Mouse (Mus musculus): ENCODE results near the gene Agmat. TPM values are rescaled to one million over a fixed set of nuclear protein-coding genes. Genes with fewer than 3 reads are reported as not detected.
A peak's percentile ranks its signal among the peaks of the same experiment; 100 is the strongest.

Agmat gene
- polyA plus RNA-seq, 1 experiment from 2014 or later, result 28.3 TPM

- Histone ChIP-seq H3K4me2 (ENCODE audit: low read depth, low read length) (no peak overlapping the region), H3K27ac (ENCODE audit: low read length) (peak overlapping the region; percentile 65), H3K9ac (ENCODE audit: low read depth, low read length) (no peak overlapping the region), H3K9me3 (replicated peaks; ENCODE audit: control insufficient read depth, low read length) (no peaks in the 10 kb centered on the region), H3K4me3 (ENCODE audit: low read depth, low read length) (no peak overlapping the region), H3K4me1 (ENCODE audit: control insufficient read depth, low read depth, low read length) (peaks cover 24% of the 10 kb centered on the region), H3K27me3 (ENCODE audit: control insufficient read depth, insufficient read depth, low read depth, low read length) (no peaks in the 10 kb centered on the region), H3K36me3 (ENCODE audit: control insufficient read depth, insufficient read depth) (no peaks in the 10 kb centered on the region)
- no peak; the same call in 1 of the 2 replicates for ATAC-seq (ENCODE audit: low read depth)
- 62% methylated on average over 3 of the region's 3 CpGs for WGBS (ENCODE audit: insufficient replicate concordance)
These were observed 17.2 kb upstream of the Agmat start for GRCm38 (mm10) chr4:141729266-141729665.

DNA sequence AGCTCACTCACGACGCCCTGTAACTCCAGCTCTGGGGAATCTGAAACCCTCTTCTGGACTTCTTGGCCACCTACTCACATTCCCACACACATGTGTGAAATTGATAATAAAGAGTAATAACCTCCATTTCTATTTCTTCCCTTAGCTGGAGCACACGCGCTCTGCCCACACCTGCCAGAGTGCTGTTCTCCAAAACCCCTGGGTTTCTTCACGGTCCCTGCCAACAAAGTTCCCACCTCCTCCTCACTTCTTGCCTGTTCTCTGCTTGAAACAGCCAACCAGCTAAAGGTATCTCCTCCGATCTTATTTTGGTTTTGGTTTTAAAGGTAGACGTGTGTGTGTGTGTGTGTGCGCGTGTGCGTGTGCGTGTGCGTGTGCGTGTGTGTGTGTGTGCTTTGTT lies 16.1 kb upstream of the Agmat start:
- Histone ChIP-seq H3K36me3 (ENCODE audit: control insufficient read depth, insufficient read depth) (no peaks in the 10 kb centered on the region), H3K9me3 (replicated peaks; ENCODE audit: control insufficient read depth, low read length) (no peaks in the 10 kb centered on the region), H3K4me1 (ENCODE audit: control insufficient read depth, low read depth, low read length) (peaks cover 23% of the 10 kb centered on the region), H3K4me3 (ENCODE audit: low read depth, low read length) (no peak overlapping the region), H3K27me3 (ENCODE audit: control insufficient read depth, insufficient read depth, low read depth, low read length) (no peaks in the 10 kb centered on the region), H3K4me2 (ENCODE audit: low read depth, low read length) (no peak overlapping the region), H3K9ac (ENCODE audit: low read depth, low read length) (no peak overlapping the region), H3K27ac (ENCODE audit: low read length) (no peak overlapping the region)
- ATAC-seq (ENCODE audit: low read depth), result no peak
- 79% methylated on average over 13 of the region's 13 CpGs for WGBS (ENCODE audit: insufficient replicate concordance)

- no peak overlapping the region for H3K4me3 ChIP-seq (ENCODE audit: low read depth, low read length)
- WGBS (ENCODE audit: insufficient replicate concordance), result 46% methylated on average over 5 of the region's 5 CpGs
- no peak overlapping the region for H3K9ac ChIP-seq (ENCODE audit: low read depth, low read length)
- peak; percentile 60 for ATAC-seq (ENCODE audit: low read depth)
- peaks cover 15% of the 10 kb centered on the region for H3K4me1 ChIP-seq (ENCODE audit: control insufficient read depth, low read depth, low read length)
- H3K9me3 ChIP-seq (replicated peaks; ENCODE audit: control insufficient read depth, low read length), result no peaks in the 10 kb centered on the region
- H3K27ac ChIP-seq (ENCODE audit: low read length), result peak overlapping the region; percentile 69
- H3K27me3 ChIP-seq (ENCODE audit: control insufficient read depth, insufficient read depth, low read depth, low read length), result no peaks in the 10 kb centered on the region
- no peaks in the 10 kb centered on the region for H3K36me3 ChIP-seq (ENCODE audit: control insufficient read depth, insufficient read depth)
- H3K4me2 ChIP-seq (ENCODE audit: low read depth, low read length), result no peak overlapping the region
These were observed 14.7 kb upstream of the Agmat start for GRCm38 (mm10) chr4:141731766-141732165.

DNA sequence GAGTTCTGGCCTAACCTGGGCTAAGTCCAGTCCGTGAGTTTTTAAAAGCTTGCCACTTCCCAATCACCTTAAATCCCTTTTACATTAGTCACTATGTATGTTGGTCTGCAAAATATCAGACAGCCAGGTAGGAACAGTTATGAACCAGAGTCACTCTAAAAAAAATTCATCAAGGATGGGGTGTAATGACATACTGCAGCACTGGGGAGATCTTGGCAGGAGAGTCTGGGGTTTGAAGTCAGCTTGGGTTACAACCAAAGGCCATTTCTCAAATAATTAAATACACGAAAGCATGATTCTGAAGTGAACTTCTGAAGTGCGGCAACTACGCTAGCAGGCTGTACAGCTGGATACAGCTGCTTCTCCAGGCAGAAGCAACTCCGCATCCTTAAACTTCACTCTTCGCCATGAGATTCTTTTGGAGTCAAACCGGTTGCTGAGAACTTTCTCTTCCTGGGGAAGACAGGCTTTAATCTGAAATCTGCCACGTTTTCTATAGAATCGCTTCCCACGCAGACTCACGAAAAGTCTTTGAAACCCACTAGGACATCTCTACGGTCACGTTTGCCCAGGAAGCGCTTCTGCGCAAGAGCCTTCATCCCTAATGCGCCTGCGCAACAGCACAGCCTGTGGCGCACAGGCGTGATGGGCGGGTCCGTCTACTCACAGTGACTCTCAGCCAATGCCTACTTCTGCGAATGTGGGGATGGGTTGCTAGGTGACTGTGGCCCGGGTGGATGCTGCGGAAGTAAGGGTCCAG lies 11.8 kb upstream of the Agmat start:
- H3K4me1 ChIP-seq (ENCODE audit: control insufficient read depth, low read depth, low read length), result peaks cover 15% of the 10 kb centered on the region
- WGBS (ENCODE audit: insufficient replicate concordance), result 9% methylated on average over 24 of the region's 24 CpGs
- H3K9ac ChIP-seq (ENCODE audit: low read depth, low read length), result peak overlapping the region; percentile 24; the same call in 1 of the 2 replicates
- no peaks in the 10 kb centered on the region for H3K9me3 ChIP-seq (replicated peaks; ENCODE audit: control insufficient read depth, low read length)
- H3K4me2 ChIP-seq (ENCODE audit: low read depth, low read length), result peak overlapping the region; percentile 63
- no peaks in the 10 kb centered on the region for H3K36me3 ChIP-seq (ENCODE audit: control insufficient read depth, insufficient read depth)
- ATAC-seq (ENCODE audit: low read depth), result peak; percentile 94
- H3K4me3 ChIP-seq (ENCODE audit: low read depth, low read length), result peak overlapping the region; percentile 46
- peak overlapping the region; percentile 35; the same call in 1 of the 2 replicates for H3K27ac ChIP-seq (ENCODE audit: low read length)
- H3K27me3 ChIP-seq (ENCODE audit: control insufficient read depth, insufficient read depth, low read depth, low read length), result no peaks in the 10 kb centered on the region

- Histone ChIP-seq H3K4me1 (ENCODE audit: control insufficient read depth, low read depth, low read length) (peaks cover 15% of the 10 kb centered on the region), H3K9ac (ENCODE audit: low read depth, low read length) (no peak overlapping the region), H3K9me3 (replicated peaks; ENCODE audit: control insufficient read depth, low read length) (no peaks in the 10 kb centered on the region), H3K4me2 (ENCODE audit: low read depth, low read length) (peak overlapping the region; percentile 63), H3K36me3 (ENCODE audit: control insufficient read depth, insufficient read depth) (no peaks in the 10 kb centered on the region), H3K27ac (ENCODE audit: low read length) (no peak overlapping the region), H3K4me3 (ENCODE audit: low read depth, low read length) (peak overlapping the region; percentile 46), H3K27me3 (ENCODE audit: control insufficient read depth, insufficient read depth, low read depth, low read length) (no peaks in the 10 kb centered on the region)
- WGBS (ENCODE audit: insufficient replicate concordance), result 24% methylated on average over 9 of the region's 9 CpGs
- ATAC-seq (ENCODE audit: low read depth), result no peak
These were observed 11.3 kb upstream of the Agmat start for GRCm38 (mm10) chr4:141735206-141735560.

DNA sequence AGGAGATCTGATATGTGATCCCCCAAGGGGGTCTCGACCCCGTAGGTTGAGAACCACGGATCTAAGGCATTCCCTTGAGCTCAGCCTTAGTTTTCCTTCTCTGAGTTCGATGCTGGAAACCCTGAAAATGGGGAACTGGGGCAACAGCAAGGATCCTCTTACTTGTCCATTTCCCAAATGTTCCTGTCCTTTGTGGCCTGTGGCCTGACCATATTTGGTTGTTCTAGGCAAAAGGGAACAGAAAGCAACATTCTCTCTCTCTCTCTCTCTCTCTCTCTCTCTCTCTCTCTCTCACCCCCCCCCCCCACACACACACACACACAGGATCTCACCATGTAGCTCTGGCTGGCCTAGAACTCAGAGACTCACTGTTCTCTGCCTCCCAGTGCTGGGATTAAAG lies 9.6 kb upstream of the Agmat start:
- ATAC-seq (ENCODE audit: low read depth), result no peak
- no peak overlapping the region for H3K27ac ChIP-seq (ENCODE audit: low read length)

DNA sequence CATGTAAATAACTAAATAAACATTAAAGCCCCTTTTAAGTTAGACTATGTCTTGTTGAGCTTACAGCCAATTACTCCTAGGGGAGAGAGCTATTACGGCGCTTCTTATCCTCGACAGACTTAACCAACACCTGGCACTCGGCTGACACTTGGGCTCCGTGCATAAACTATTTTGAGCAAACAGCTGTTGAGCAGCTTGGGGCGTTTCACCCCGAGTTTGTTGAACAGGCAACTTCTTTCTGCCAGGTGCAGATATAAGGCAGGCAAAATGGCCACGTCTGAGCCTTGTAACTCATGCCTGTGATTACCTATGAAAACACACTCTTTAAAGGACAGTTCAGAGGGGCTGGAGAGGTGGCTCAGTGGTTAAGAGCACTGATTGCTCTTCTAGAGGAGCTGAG lies 8.5 kb upstream of the Agmat start:
- Histone ChIP-seq H3K36me3 (ENCODE audit: control insufficient read depth, insufficient read depth) (no peaks in the 10 kb centered on the region), H3K4me1 (ENCODE audit: control insufficient read depth, low read depth, low read length) (peaks cover 19% of the 10 kb centered on the region), H3K27me3 (ENCODE audit: control insufficient read depth, insufficient read depth, low read depth, low read length) (no peaks in the 10 kb centered on the region), H3K9me3 (replicated peaks; ENCODE audit: control insufficient read depth, low read length) (no peaks in the 10 kb centered on the region), H3K27ac (ENCODE audit: low read length) (no peak overlapping the region), H3K4me3 (ENCODE audit: low read depth, low read length) (no peak overlapping the region), H3K4me2 (ENCODE audit: low read depth, low read length) (no peak overlapping the region), H3K9ac (ENCODE audit: low read depth, low read length) (no peak overlapping the region)
- ATAC-seq (ENCODE audit: low read depth), result no peak
- WGBS (ENCODE audit: insufficient replicate concordance), result 66% methylated on average over 8 of the region's 8 CpGs

More for the DNA sequence above, 9.6 kb upstream of the Agmat start:
- H3K36me3 ChIP-seq (ENCODE audit: control insufficient read depth, insufficient read depth), result no peaks in the 10 kb centered on the region
- H3K4me3 ChIP-seq (ENCODE audit: low read depth, low read length), result no peak overlapping the region
- no peak overlapping the region for H3K9ac ChIP-seq (ENCODE audit: low read depth, low read length)
- no peaks in the 10 kb centered on the region for H3K27me3 ChIP-seq (ENCODE audit: control insufficient read depth, insufficient read depth, low read depth, low read length)
- WGBS (ENCODE audit: insufficient replicate concordance), result 35% methylated on average over 4 of the region's 4 CpGs
- peaks cover 16% of the 10 kb centered on the region for H3K4me1 ChIP-seq (ENCODE audit: control insufficient read depth, low read depth, low read length)
- no peaks in the 10 kb centered on the region for H3K9me3 ChIP-seq (replicated peaks; ENCODE audit: control insufficient read depth, low read length)
- H3K4me2 ChIP-seq (ENCODE audit: low read depth, low read length), result no peak overlapping the region

GRCm38 (mm10) chr4:141741856-141742255 lies 4.6 kb upstream of the Agmat start:
- peaks cover 13% of the 10 kb centered on the region for H3K4me1 ChIP-seq (ENCODE audit: control insufficient read depth, low read depth, low read length)
- no peaks in the 10 kb centered on the region for H3K36me3 ChIP-seq (ENCODE audit: control insufficient read depth, insufficient read depth)
- 55% methylated on average over 9 of the region's 9 CpGs for WGBS (ENCODE audit: insufficient replicate concordance)
- no peaks in the 10 kb centered on the region for H3K27me3 ChIP-seq (ENCODE audit: control insufficient read depth, insufficient read depth, low read depth, low read length)
- H3K4me3 ChIP-seq (ENCODE audit: low read depth, low read length), result no peak overlapping the region
- no peaks in the 10 kb centered on the region for H3K9me3 ChIP-seq (replicated peaks; ENCODE audit: control insufficient read depth, low read length)
- ATAC-seq (ENCODE audit: low read depth), result peak; percentile 93
- peak overlapping the region; percentile 76 for H3K27ac ChIP-seq (ENCODE audit: low read length)
- no peak overlapping the region for H3K9ac ChIP-seq (ENCODE audit: low read depth, low read length)
- no peak overlapping the region for H3K4me2 ChIP-seq (ENCODE audit: low read depth, low read length)

DNA sequence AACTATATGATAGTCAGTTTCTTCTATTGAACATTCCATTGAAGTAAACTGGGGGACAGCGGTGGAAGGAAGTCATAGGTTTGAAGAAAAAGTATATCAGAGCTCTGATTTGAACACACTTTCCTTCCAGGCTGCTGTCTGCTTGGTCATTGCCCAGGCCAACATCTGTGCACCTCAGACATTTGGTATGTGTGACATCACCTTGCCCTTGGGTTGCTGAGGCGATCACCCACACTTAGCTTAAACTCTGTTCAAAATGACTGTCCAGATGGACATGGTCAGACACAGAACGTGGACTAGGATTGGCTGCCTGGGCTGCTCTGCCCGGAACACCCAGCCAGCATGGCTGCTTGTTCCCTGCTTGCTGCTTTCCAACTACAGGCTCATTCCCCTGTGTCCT lies 4.1 kb upstream of the Agmat start:
- ATAC-seq (ENCODE audit: low read depth), result no peak
- Histone ChIP-seq H3K27ac (ENCODE audit: low read length) (peak overlapping the region; percentile 76), H3K9me3 (replicated peaks; ENCODE audit: control insufficient read depth, low read length) (no peaks in the 10 kb centered on the region), H3K36me3 (ENCODE audit: control insufficient read depth, insufficient read depth) (no peaks in the 10 kb centered on the region), H3K27me3 (ENCODE audit: control insufficient read depth, insufficient read depth, low read depth, low read length) (no peaks in the 10 kb centered on the region), H3K9ac (ENCODE audit: low read depth, low read length) (no peak overlapping the region), H3K4me1 (ENCODE audit: control insufficient read depth, low read depth, low read length) (peaks cover 16% of the 10 kb centered on the region), H3K4me2 (ENCODE audit: low read depth, low read length) (no peak overlapping the region), H3K4me3 (ENCODE audit: low read depth, low read length) (no peak overlapping the region)
- 70% methylated on average over 4 of the region's 4 CpGs for WGBS (ENCODE audit: insufficient replicate concordance)
